Mouse (Mus musculus) heart, adult 2 months (tissue): Measurements from ENCODE around the gene Ap3d1. TPM values are rescaled to one million over a fixed set of nuclear protein-coding genes. Genes with fewer than 3 reads are reported as not detected.

Experiments
- DNase-seq, 2 experiments: peaks; one replicate each; pipeline ENCODE4 v3.0.0; 2021
- H3K27ac ChIP-seq: fragments of 200-600 bp; 2 replicates; pipeline ENCODE4 v1.8.1; 2022
- H3K27me3 ChIP-seq: fragments of 200-500 bp; 2 replicates; pipeline ENCODE4 v1.6.1; 2012; ENCODE audit warnings: mild to moderate bottlenecking, low read length, inconsistent platforms, mixed read lengths; ENCODE audit not compliant: control insufficient read depth, insufficient read depth
- H3K36me3 ChIP-seq: fragments of 200-500 bp; 2 replicates; pipeline ENCODE4 v1.6.1; 2012; ENCODE audit warnings: low read length, inconsistent platforms; ENCODE audit not compliant: control insufficient read depth, insufficient read depth
- H3K4me1 ChIP-seq: fragments of 200-500 bp; 2 replicates; pipeline ENCODE4 v1.6.1; 2011; ENCODE audit warnings: low read length; ENCODE audit not compliant: control insufficient read depth, insufficient read depth
- H3K4me3 ChIP-seq: fragments of 200-600 bp; 2 replicates; pipeline ENCODE4 v1.8.1; 2022
- H3K79me2 ChIP-seq: fragments of 200-500 bp; replicated peaks from 2 replicates; pipeline ENCODE4 v1.6.1; 2012; ENCODE audit warnings: mild to moderate bottlenecking, inconsistent platforms, low read length, moderate library complexity, mixed read lengths; ENCODE audit not compliant: control insufficient read depth, insufficient read depth
- H3K9ac ChIP-seq: fragments of 200-500 bp; 2 replicates; pipeline ENCODE4 v1.6.1; 2012; ENCODE audit warnings: low read depth, mild to moderate bottlenecking, control low read depth, inconsistent platforms, low read length, mixed read lengths
- CTCF ChIP-seq: fragments of 200-600 bp; IDR thresholded peaks from 2 replicates; pipeline ENCODE4 v1.8.1; 2022; ENCODE audit warnings: antibody characterized with exemption, mild to moderate bottlenecking, moderate library complexity
- EP300 ChIP-seq: fragments of 200-500 bp; IDR thresholded peaks from 2 replicates; pipeline ENCODE4 v1.6.1; 2011; ENCODE audit warnings: low read depth, low read length, control low read depth; ENCODE audit not compliant: insufficient read depth
- POLR2A ChIP-seq: fragments of 200-500 bp; IDR thresholded peaks from 2 replicates; pipeline ENCODE4 v1.6.1; 2011; ENCODE audit warnings: mild to moderate bottlenecking, low read depth, low read length, control low read depth; ENCODE audit not compliant: insufficient read depth
- WGBS: fragments of 180-500 bp; shearing (Covaris S2); methylation state at CpG from one replicate; pipeline ENCODE4 v1.1.7; 2018; 5-methylcytosine and 5-hydroxymethylcytosine counted together
- intact Hi-C: fragments of 180-260 bp; cut with DNase I; formaldehyde crosslinking; loops from one replicate; pipeline ENCODE4 v1.15.1; 2025
- polyA plus RNA-seq: library from polyadenylated mRNA; depleted of rRNA; stranded (reverse); fragments of >200 nt; gene quantifications from 2 replicates; pipeline ENCODE4 v1.2.3, GENCODE M21; 2012
- total RNA-seq, 2 experiments: library from RNA; stranded (reverse); gene quantifications; 2 replicates each; pipeline ENCODE4 v1.2.3; 2021

The Ap3d1 gene
- total and polyA plus RNA-seq, 3 experiments, result 40.2 to 52.9 (median 42.6) TPM

DNA sequence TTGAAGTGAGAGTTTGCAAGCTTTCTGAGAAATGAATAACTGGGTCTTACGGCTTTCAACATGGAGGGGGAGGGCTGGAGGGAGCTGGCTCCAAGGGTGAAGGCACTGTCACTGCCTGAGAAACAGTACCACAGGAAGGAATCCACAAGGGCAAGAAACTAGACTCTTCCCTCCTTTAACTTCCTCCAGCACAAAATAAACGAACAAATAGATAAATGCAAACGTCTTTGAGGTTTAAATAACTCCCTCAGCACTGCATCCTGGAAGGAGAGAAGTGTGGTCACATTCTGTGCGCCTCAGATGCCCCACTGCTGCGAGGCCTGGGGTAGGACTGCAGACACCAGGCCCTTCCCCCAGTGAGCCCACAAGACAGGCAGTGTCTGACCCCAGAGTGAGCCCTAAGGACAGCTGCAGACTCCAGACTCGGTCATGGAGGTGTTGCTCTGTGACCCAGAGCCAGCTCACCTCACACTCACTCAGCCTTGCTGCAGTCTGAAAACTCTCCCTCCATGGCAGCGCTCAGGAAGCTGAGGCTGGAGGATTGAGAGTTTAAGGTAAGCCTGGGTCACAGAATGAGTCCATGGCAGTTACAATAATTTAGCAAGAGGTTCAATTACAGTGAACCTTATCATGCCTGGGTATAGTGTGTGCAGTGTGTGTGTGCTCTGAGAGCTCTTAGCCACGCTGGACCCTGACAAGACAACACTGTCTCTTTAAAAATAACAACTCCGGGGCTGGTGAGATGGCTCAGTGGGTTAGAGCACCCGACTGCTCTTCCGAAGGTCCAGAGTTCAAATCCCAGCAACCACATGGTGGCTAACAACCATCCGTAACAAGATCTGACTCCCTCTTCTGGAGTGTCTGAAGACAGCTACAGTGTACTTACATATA, 45.3 kb downstream of the Ap3d1 start:
- Histone ChIP-seq H3K4me3 (no peak overlapping the region), H3K79me2 (no peaks in the 10 kb centered on the region), H3K4me1 (peaks cover 9% of the 10 kb centered on the region), H3K36me3 (no peaks in the 10 kb centered on the region; the same call in 1 of the 2 replicates), H3K9ac (no peak overlapping the region), H3K27me3 (no peaks in the 10 kb centered on the region), H3K27ac (peak overlapping the region; percentile 75)
- intact Hi-C loops, result no loop called here
- no peak for TF ChIP-seq POLR2A
- TF ChIP-seq CTCF, result no peak
- TF ChIP-seq EP300, result no peak
- DNase-seq, result no peak
- 63% methylated on average over 12 of the region's 12 CpGs for WGBS

- Histone ChIP-seq H3K9ac (no peak overlapping the region), H3K27ac (peak overlapping the region; percentile 75), H3K79me2 (no peaks in the 10 kb centered on the region), H3K4me1 (peaks cover 9% of the 10 kb centered on the region), H3K4me3 (no peak overlapping the region), H3K27me3 (no peaks in the 10 kb centered on the region), H3K36me3 (no peaks in the 10 kb centered on the region; the same call in 1 of the 2 replicates)
- DNase-seq, result no peak
- intact Hi-C loops, result no loop called here
- 44% methylated on average over 10 of the region's 10 CpGs for WGBS
- no peak for TF ChIP-seq EP300
- TF ChIP-seq POLR2A, result no peak
- no peak for TF ChIP-seq CTCF
Measured at GRCm38 (mm10) chr10:80695801-80696501, 46.1 kb downstream of the Ap3d1 start.

GRCm38 (mm10) chr10:80695186-80695585, 46.9 kb downstream of the Ap3d1 start:
- no peaks in the 10 kb centered on the region for H3K27me3 ChIP-seq
- DNase-seq, result peak; percentile 56 to 85
- H3K9ac ChIP-seq, result no peak overlapping the region; the same call in 1 of the 2 replicates
- 37% methylated on average over 2 of the region's 2 CpGs for WGBS
- intact Hi-C loops, result no loop called here
- no peaks in the 10 kb centered on the region for H3K79me2 ChIP-seq
- H3K4me3 ChIP-seq, result no peak overlapping the region
- H3K27ac ChIP-seq, result peak overlapping the region; percentile 75
- H3K36me3 ChIP-seq, result no peaks in the 10 kb centered on the region; the same call in 1 of the 2 replicates
- TF ChIP-seq CTCF, result no peak
- 0 out of 2 replicates have a peak, but pooled peaks have one; percentile 59 for TF ChIP-seq EP300
- H3K4me1 ChIP-seq, result peaks cover 9% of the 10 kb centered on the region

GRCm38 (mm10) chr10:80694159-80694938, 47.7 kb downstream of the Ap3d1 start:
- Histone ChIP-seq H3K27ac (peak overlapping the region; percentile 75), H3K27me3 (no peaks in the 10 kb centered on the region), H3K79me2 (no peaks in the 10 kb centered on the region), H3K9ac (peak overlapping the region; percentile 28), H3K36me3 (no peaks in the 10 kb centered on the region; the same call in 1 of the 2 replicates), H3K4me3 (no peak overlapping the region), H3K4me1 (peaks cover 9% of the 10 kb centered on the region)
- 87% methylated on average over 13 of the region's 13 CpGs for WGBS
- no peak for TF ChIP-seq POLR2A
- no peak for TF ChIP-seq CTCF
- no peak for TF ChIP-seq EP300
- no peak for DNase-seq
- intact Hi-C loops, result no loop called here

- 81% methylated on average over 12 of the region's 12 CpGs for WGBS
- TF ChIP-seq CTCF (no peak), EP300 (no peak), POLR2A (no peak)
- peaks cover 9% of the 10 kb centered on the region for H3K4me1 ChIP-seq
- H3K27ac ChIP-seq, result no peak overlapping the region; the same call in 1 of the 2 replicates
- intact Hi-C loops, result no loop called here
- no peak overlapping the region for H3K9ac ChIP-seq
- H3K4me3 ChIP-seq, result no peak overlapping the region
- DNase-seq, result no peak
- H3K36me3 ChIP-seq, result no peaks in the 10 kb centered on the region; the same call in 1 of the 2 replicates
- H3K79me2 ChIP-seq, result no peaks in the 10 kb centered on the region
- H3K27me3 ChIP-seq, result no peaks in the 10 kb centered on the region
Measured at GRCm38 (mm10) chr10:80693401-80694045, 48.5 kb downstream of the Ap3d1 start.
